Mouse (Mus musculus) heart, adult 9 months (tissue): ENCODE data around the gene Als2cr12.
"Not testable (repeated sequence)": the region's sequence is repeated elsewhere in the genome, so short reads cannot be mapped to it uniquely, and the experiment has no call there.

Experiments
- DNase-seq, 2 experiments: peaks; one replicate each; pipeline ENCODE4 v3.0.0; 2022; ENCODE audit warnings: low spot score in 2 of 2

The Als2cr12 gene

DNA sequence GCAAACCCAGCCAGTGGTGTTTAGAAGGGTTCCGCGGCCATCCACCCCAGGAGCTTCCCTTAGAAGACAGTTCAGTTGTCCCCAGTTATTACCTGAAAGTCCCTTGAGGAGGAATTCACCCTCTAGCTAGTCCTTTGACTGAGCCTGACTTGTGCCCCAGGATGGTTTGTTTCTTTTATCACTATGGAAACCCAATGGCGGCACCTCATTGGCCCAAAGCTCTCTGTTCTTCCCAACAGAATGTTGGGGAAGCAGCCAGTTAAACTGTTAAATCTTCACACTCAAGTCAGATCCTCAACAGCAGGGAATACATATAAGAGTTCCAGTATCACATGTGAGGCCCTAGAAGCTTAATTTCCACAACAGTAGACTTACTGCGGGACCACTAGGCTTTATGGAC, at the start of gene Als2cr12:
Gene Als2cr12 (minus strand): TSS at position 180 of the 400 bp plus-strand sequence.
- not testable (repeated sequence) for DNase-seq

DNA sequence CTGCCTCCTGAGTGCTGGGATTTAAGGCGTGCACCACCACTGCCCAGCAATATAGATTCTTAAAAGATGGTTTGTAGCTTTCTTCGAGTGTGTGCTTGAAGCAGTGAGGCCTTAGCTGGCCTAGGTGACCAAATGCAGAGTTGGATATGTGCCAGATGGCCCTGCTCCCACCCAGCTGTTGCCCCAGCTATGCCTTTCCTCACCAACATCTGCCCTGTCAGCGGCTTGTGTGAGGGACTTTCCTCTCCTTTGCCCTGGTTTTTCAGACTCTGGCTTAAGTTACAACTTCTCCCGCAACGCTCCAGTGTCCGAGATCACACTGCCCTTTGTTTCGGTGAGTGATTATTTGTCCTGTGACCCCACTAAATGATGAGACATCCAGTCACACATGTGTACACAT, 48.9 kb upstream of the Als2cr12 start:
- DNase-seq = no peak

DNA sequence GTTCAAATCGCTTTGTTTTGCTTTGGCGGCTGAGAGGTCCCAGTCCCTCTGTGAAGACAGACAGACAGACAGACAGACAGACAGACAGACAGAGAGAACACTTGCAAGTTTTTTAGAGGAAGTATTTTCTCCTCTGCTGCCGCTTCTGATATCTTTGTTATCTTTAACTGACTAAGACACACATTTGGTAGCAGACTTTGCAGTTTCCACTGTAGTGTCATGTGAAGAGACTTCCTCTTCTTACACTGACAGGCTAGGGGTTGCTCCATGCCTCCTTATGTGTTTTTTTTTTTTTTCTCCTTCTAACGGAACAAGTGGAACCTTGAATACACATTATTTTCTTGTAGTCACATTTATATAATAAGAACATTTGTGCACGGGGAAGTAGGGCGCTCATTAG, 47.5 kb upstream of the Als2cr12 start:
- DNase-seq = no peak

DNA sequence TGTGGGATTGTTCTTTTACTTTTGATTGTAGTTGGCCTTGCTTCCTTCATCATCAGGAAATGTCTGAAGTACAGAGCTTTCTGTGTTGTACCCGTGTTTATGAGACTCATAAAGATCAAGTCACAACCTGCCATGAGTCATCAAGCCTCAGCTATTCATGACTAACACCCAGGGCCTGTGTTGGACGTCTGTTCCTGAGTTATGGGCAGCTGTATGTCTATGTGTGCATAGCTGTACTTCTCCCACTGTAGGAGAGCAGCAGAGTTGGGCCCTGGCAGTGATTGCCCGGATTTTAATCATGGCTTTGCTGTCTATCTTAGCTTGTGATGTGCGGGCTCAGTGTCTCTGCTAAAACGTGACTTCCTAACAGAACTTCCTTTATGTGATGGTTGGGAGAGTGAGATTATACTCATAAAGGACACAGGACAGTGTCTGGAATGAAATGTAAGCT, 46.8 kb upstream of the Als2cr12 start:
- DNase-seq = no peak

GRCm38 (mm10) chr1:58739529-58739928, 43.7 kb upstream of the Als2cr12 start:
- no peak for DNase-seq

- no peak for DNase-seq
Measured at GRCm38 (mm10) chr1:58736968-58737367, 41.2 kb upstream of the Als2cr12 start.

GRCm38 (mm10) chr1:58735962-58736361, 40.2 kb upstream of the Als2cr12 start:
- DNase-seq = no peak

GRCm38 (mm10) chr1:58734043-58734920, 38.5 kb upstream of the Als2cr12 start:
- DNase-seq = no peak

DNA sequence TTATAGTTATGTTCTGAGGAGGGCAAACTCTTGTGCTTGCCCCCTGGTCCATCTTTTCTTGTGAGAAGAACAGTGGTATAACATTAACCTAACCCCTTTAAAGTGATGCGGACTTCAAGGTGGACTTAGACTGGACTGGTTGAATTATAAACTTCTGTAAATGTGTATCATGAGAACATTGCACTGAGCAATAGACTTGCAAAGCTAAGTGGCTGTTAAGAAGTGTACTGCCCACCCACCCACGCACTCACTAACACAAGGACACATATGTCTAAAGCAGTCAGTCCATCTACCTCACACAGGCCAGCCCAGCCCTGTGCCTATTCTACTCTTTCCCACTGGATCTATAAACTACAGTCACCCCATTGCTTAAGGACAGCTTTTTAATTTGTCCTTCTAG, 37.8 kb upstream of the Als2cr12 start:
- no peak for DNase-seq

- no peak for DNase-seq
Measured at GRCm38 (mm10) chr1:58728590-58728868, 32.7 kb upstream of the Als2cr12 start.

- no peak for DNase-seq
Measured at GRCm38 (mm10) chr1:58727747-58728589, 32.2 kb upstream of the Als2cr12 start.

DNA sequence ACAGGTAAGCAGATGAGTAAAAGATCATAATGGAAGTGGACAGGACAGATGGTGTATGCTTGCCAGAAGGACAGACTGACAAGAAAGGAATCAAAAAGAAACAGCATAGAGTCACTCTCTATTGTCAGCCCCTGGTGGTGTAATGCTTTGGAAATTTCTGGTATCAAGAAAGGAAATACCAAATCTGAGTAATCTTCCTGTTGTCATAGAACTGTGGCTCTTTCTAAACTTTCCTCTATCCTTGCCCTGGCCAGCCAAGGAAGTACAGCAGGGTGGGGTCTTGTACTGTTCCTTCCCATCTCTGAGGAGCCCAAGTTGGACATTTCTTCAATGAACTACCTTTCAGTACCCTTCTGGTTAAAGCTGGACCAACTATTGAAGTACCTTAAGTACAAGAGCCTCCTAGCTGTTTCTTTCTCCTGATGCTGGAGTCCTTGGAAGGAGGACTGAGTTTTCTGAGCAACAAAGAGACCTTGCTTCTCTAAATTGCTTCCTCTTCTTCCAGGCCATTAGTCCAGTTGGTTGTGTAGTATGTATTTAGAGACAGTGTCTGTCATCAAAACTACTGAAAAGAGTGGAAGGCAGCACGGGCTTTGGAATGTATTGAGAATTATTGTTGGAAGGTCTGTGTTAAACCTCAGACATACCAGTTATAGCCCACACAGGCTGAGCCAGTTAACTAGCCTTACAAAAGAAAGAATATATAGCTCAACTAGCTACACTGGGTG, 31.4 kb upstream of the Als2cr12 start:
- DNase-seq = peak; percentile 73 to 83

- no peak for DNase-seq
Measured at GRCm38 (mm10) chr1:58725767-58726166, 30.0 kb upstream of the Als2cr12 start.

DNA sequence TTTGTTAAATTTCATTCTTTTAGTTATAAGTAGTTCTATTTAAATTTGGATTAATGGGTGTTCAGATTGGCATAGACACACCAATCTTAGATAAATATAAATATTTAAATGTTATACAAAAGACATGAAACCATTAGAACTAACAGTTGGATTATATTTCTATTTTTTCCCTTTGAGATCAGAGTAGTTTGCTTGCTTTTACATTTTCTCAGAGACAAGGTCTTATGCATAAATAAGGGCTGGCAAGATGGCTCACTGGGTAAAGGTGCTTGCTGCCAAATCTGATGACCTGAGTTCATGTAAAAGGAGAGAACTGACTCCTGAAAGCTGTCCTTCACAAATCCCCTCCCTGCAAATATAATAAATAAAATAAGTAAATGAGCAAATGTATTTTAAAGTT, 29.3 kb upstream of the Als2cr12 start:
- DNase-seq = no peak

- no peak for DNase-seq
Measured at GRCm38 (mm10) chr1:58724533-58724932, 28.7 kb upstream of the Als2cr12 start.

GRCm38 (mm10) chr1:58723809-58724405, 28.1 kb upstream of the Als2cr12 start:
- no peak for DNase-seq

- DNase-seq = no peak
Measured at GRCm38 (mm10) chr1:58723062-58723808, 27.4 kb upstream of the Als2cr12 start.

DNA sequence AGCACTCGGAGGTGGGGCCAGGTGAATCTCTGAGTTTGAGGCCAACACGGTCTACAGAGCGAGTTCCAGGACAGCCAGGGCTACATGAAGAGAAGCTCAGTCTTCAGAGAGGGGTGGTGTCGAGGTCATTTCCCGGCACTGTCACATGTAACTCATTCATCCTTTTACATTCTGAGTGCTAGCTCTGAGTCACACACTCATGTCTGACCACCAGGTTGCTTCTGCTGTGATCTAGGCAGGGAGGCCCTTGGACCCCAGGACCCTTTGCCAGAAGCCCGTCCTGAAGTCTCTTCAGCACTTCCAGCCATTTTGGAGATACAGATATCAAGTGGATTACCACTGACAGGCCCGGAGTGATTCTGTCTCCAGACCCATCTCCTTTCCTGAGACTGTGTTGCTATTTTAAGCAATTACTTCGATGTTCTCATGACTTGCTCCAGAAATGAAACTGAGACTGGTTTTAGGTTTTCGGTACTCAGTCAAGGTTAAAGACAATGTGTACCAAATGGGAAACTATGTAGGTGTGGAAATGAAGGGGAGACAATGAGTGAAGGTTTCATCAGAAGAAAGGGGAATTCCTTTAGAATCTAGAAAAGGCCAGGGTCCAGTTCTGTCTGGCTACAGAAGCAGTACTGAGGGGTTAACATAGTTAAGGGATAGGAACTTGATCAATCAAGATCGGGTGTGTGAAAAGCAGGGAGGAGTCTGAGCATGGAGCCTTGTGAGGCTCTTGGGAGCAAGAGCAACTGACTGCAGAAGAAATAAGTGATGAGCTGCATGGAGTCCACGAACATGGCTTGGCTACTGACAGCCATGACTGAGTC, 26.5 kb upstream of the Als2cr12 start:
- DNase-seq = no peak

GRCm38 (mm10) chr1:58720988-58721387, 25.2 kb upstream of the Als2cr12 start:
- DNase-seq = no peak

DNA sequence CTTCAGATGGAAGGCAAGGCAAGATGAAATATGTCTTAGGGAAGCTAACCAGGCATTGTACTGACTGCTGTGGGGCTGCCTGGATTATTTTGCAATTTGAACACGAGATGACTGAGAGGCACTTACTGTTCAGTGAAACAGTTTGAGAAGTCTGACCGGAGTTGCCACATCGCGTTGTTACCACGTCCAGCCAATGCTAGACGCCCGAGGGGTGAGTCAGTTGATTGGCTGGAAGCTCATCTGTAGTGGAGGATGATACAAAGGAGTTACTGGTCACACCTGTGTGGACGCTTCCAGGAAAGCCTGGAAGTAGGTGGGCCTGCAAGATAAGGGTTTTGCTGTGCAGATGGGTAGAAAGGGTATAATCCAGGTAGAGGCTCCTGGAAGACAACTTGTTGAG, 24.3 kb upstream of the Als2cr12 start:
- DNase-seq = no peak
